Mouse (Mus musculus): ENCODE measurements around the gene B230104I21Rik. TPM values are rescaled to one million over a fixed set of nuclear protein-coding genes. Genes with fewer than 3 reads are reported as not detected.

The B230104I21Rik gene
- not detected in 2 replicates for polyA plus RNA-seq (2012; rRNA removed)

DNA sequence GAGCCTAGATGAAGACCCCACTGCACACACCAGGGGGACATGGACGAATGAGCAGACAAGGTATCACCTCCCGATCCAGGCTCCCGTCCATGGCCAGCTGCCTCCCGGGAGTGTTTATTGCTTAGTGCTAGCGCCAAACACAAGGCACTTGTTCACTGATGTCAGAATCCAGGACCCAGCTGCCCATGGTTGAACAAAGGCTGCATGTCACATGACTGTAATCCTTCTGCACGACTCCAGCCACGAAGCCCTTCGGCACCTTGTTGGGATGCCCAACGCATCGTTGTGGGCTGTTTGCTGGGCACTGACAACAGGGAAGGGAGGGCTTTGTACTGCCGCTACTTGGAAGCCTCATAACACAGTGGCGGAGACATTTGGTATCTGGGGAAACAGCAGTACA, at the start of gene B230104I21Rik:
TSS of gene B230104I21Rik (plus strand) at position 367 of the 400 bp plus-strand sequence.
- DNase-seq: no peak
- Histone ChIP-seq H3K4me3 (ENCODE audit: insufficient read depth, low read depth, low read length) (peak within 1 kb of the TSS; percentile 27), H3K27me3 (replicated peaks; ENCODE audit: control insufficient read depth, insufficient read depth, low read length) (no peaks in the 10 kb centered on the region), H3K4me1 (ENCODE audit: control insufficient read depth, insufficient read depth, low read length) (0 out of 2 replicates have a peak, but pooled peaks cover 3% of the 10 kb centered on the region), H3K36me3 (ENCODE audit: control insufficient read depth, insufficient read depth, low read length) (no peaks in the 10 kb centered on the region), H3K27ac (ENCODE audit: insufficient read depth, low read depth, low read length) (peak within 1 kb of the TSS; percentile 66)
- 53% methylated on average over 12 of the region's 12 CpGs for WGBS
- TF ChIP-seq CTCF (conservative IDR thresholded peaks at IDR 0.05; ENCODE audit: insufficient read depth, insufficient read length, low read depth, low read length) (no peak), POLR2A (IDR thresholded peaks at IDR 0.05; ENCODE audit: low read depth, low read length) (no peak)

DNA sequence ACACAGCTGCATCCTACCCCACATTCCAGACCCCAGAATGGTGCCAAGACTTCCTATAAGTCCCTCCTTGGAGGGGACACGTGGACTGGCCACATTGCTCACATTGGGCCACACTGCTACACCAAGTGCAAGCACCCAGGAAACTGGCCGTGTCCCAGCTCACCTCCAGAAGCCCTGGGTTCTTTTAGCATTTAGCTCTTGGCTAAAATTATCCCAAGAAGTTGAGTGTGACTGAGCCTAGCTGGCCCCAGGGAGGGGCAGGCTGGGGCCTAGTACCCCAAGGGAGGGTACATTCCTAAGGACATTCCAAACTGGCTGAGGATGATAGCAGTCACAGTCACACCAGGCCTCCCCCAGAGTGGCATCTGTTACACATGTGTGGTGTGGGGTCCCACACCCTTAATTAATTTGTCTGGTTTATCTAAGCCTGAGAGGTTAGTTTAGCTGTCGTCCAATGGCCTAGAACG, 42.2 kb upstream of the B230104I21Rik start:
- 25% methylated on average over 4 of the region's 4 CpGs for WGBS
- H3K4me3 ChIP-seq (ENCODE audit: insufficient read depth, low read depth, low read length): no peak overlapping the region
- peaks cover 27% of the 10 kb centered on the region for H3K4me1 ChIP-seq (ENCODE audit: control insufficient read depth, insufficient read depth, low read length)
- H3K27me3 ChIP-seq (replicated peaks; ENCODE audit: control insufficient read depth, insufficient read depth, low read length): no peaks in the 10 kb centered on the region
- no peaks in the 10 kb centered on the region for H3K36me3 ChIP-seq (ENCODE audit: control insufficient read depth, insufficient read depth, low read length)
- peak overlapping the region; percentile 75 for H3K27ac ChIP-seq (ENCODE audit: insufficient read depth, low read depth, low read length)
- TF ChIP-seq POLR2A (IDR thresholded peaks at IDR 0.05; ENCODE audit: low read depth, low read length) (no peak), CTCF (conservative IDR thresholded peaks at IDR 0.05; ENCODE audit: insufficient read depth, insufficient read length, low read depth, low read length) (no peak)
- peak; percentile 53 for DNase-seq

DNA sequence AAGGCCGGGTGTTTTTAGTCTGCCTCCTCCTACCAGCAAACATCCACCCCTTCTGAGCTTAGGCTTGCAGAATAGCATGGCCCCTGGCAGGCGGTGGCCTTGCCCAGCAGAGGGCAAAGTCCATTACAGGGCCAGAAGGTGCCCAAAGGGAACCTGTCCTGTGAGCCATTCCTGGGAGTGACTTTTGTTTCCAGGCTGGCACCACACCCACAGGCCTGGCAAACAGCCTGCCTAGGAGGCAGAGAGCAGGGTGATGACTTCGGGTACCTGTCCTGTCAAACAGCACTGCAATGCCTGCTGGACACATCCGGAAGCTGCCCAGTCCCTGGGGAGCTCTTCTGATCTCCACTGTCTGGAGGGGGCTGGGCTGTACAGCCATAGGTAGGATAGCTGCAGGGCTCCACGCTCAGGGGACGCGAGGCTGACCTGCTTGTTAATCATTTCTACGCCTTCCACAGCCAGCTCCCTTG, 41.6 kb upstream of the B230104I21Rik start:
- TF ChIP-seq CTCF (conservative IDR thresholded peaks at IDR 0.05; ENCODE audit: insufficient read depth, insufficient read length, low read depth, low read length): 0 out of 2 replicates have a peak, but pooled peaks have one; percentile 7
- TF ChIP-seq POLR2A (IDR thresholded peaks at IDR 0.05; ENCODE audit: low read depth, low read length): no peak
- Histone ChIP-seq H3K4me1 (ENCODE audit: control insufficient read depth, insufficient read depth, low read length) (peaks cover 27% of the 10 kb centered on the region), H3K27me3 (replicated peaks; ENCODE audit: control insufficient read depth, insufficient read depth, low read length) (no peaks in the 10 kb centered on the region), H3K4me3 (ENCODE audit: insufficient read depth, low read depth, low read length) (no peak overlapping the region), H3K27ac (ENCODE audit: insufficient read depth, low read depth, low read length) (peak overlapping the region; percentile 75), H3K36me3 (ENCODE audit: control insufficient read depth, insufficient read depth, low read length) (no peaks in the 10 kb centered on the region)
- peak; percentile 95 for DNase-seq
- 13% methylated on average over 8 of the region's 8 CpGs for WGBS

DNA sequence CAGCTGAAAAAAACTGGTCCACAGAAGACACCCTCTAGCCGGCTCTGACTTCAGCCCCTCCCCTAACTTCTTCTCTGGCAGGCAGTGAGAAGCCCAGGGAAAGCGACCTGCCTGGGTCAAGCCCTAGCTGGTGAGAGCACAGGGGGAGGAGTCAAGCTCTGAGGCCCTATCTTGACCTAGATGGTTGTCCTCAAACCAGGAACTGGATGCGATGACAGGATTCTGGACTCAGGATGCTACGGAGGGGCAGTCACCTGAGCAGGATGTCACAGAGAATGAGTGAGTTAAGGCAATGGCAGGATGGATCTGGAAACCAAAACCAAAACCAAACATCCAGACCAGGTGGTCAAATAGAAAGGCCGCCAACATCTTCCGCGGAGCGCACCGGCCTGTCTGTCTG, 38.2 kb upstream of the B230104I21Rik start:
- Histone ChIP-seq H3K27me3 (replicated peaks; ENCODE audit: control insufficient read depth, insufficient read depth, low read length) (no peaks in the 10 kb centered on the region), H3K36me3 (ENCODE audit: control insufficient read depth, insufficient read depth, low read length) (no peaks in the 10 kb centered on the region), H3K27ac (ENCODE audit: insufficient read depth, low read depth, low read length) (peak overlapping the region; percentile 70), H3K4me1 (ENCODE audit: control insufficient read depth, insufficient read depth, low read length) (peaks cover 31% of the 10 kb centered on the region), H3K4me3 (ENCODE audit: insufficient read depth, low read depth, low read length) (peak overlapping the region; percentile 30)
- WGBS: 29% methylated on average over 9 of the region's 9 CpGs
- DNase-seq: peak; percentile 91
- TF ChIP-seq POLR2A (IDR thresholded peaks at IDR 0.05; ENCODE audit: low read depth, low read length) (no peak), CTCF (conservative IDR thresholded peaks at IDR 0.05; ENCODE audit: insufficient read depth, insufficient read length, low read depth, low read length) (no peak)

DNA sequence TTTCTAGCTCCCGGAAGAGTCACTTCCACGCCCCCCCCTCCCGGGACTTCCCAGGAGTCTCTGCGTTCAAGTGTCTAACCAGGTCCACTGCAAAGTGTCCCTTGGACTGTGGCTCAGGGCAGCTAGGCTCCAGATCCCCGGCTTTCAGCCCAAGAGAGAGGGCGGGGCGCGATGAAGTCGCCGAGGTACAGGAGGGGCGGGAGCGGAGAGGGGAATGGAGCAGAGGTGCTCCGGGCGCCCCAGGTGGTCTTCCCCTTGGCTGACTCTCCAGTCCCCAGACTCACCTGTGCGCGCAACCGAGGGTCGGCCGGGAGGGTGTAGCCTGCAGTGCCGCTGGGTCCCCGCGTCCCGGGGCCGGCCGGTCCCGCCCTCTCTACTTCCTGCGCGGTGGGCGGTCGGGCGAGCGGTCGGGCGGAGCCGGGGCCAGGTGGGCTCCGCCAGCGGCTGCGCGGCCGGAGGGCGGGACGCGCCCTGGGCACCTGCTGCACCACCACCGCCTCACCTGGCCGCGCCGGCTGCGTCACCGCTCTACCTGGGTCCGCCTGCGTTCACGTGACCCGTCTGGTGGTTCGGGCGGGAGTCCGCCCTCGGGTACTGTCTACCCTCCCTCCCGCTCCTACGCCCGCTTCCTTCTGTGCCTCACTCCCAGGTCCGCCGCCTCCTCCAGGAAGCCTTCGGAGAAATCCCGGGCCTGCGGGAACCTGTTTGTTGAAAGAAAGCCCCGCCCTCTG, 36.2 kb upstream of the B230104I21Rik start:
- Histone ChIP-seq H3K27ac (ENCODE audit: insufficient read depth, low read depth, low read length) (peak overlapping the region; percentile 85), H3K4me1 (ENCODE audit: control insufficient read depth, insufficient read depth, low read length) (peaks cover 21% of the 10 kb centered on the region), H3K27me3 (replicated peaks; ENCODE audit: control insufficient read depth, insufficient read depth, low read length) (no peaks in the 10 kb centered on the region), H3K36me3 (ENCODE audit: control insufficient read depth, insufficient read depth, low read length) (no peaks in the 10 kb centered on the region), H3K4me3 (ENCODE audit: insufficient read depth, low read depth, low read length) (peak overlapping the region; percentile 73)
- TF ChIP-seq POLR2A (IDR thresholded peaks at IDR 0.05; ENCODE audit: low read depth, low read length): no peak
- TF ChIP-seq CTCF (conservative IDR thresholded peaks at IDR 0.05; ENCODE audit: insufficient read depth, insufficient read length, low read depth, low read length): no peak
- WGBS: 1% methylated on average over 56 of the region's 66 CpGs
- peak; percentile 93 for DNase-seq

DNA sequence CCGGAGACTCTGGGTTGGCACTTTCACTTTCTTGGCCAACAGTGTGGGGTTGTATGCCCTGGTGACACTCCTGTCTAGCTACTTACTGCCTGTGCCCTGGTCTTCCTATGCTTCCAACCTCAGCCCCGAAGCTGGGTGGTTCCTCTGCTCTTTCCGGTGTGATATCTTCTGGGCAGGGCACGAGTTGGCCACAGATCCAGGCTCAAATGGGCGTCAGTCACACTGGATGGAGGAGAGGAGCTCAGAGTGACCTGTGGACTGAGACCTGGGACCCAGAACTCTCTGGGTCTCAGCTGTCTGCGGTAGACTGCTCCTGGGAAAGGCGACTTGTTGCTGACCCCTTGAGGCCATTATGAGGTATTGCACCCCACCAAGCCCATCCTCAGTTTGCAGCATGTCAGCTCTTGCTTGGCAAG, 34.5 kb upstream of the B230104I21Rik start, which contains the start of gene Arhgef16:
TSS of gene Arhgef16 (minus strand) at position 211 of the 416 bp plus-strand sequence.
- no peak within 1 kb of the TSS for H3K4me3 ChIP-seq (ENCODE audit: insufficient read depth, low read depth, low read length)
- 10% methylated on average over 7 of the region's 7 CpGs for WGBS
- peaks cover 15% of the 10 kb centered on the region for H3K4me1 ChIP-seq (ENCODE audit: control insufficient read depth, insufficient read depth, low read length)
- TF ChIP-seq CTCF (conservative IDR thresholded peaks at IDR 0.05; ENCODE audit: insufficient read depth, insufficient read length, low read depth, low read length) (peak; percentile 95), POLR2A (IDR thresholded peaks at IDR 0.05; ENCODE audit: low read depth, low read length) (no peak)
- no peak within 1 kb of the TSS for H3K27ac ChIP-seq (ENCODE audit: insufficient read depth, low read depth, low read length)
- no peaks in the 10 kb centered on the region for H3K27me3 ChIP-seq (replicated peaks; ENCODE audit: control insufficient read depth, insufficient read depth, low read length)
- peak; percentile 77 for DNase-seq
- H3K36me3 ChIP-seq (ENCODE audit: control insufficient read depth, insufficient read depth, low read length): no peaks in the 10 kb centered on the region

DNA sequence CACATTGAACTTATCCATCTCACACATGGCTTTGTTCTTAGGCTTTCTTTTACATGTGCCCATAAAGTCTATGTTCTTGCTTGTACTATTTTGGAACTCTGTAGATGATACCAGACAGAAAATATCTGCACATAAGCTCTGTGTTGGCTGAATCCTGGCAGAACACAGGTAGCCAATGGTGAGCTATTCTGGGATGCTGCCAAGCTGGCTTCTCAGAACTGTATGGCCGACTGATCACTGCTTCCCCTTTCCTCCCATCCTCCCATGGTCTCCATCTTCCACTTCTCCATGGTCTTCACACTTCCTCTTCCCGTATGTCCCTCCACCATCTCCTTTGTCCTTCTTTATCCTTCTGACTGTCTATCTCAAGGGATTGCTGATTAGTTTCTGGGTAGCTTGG, 26.8 kb upstream of the B230104I21Rik start:
- DNase-seq: no peak
- TF ChIP-seq POLR2A (IDR thresholded peaks at IDR 0.05; ENCODE audit: low read depth, low read length) (no peak), CTCF (conservative IDR thresholded peaks at IDR 0.05; ENCODE audit: insufficient read depth, insufficient read length, low read depth, low read length) (no peak)
- H3K27ac ChIP-seq (ENCODE audit: insufficient read depth, low read depth, low read length): no peak overlapping the region
- H3K27me3 ChIP-seq (replicated peaks; ENCODE audit: control insufficient read depth, insufficient read depth, low read length): no peaks in the 10 kb centered on the region
- no peaks in the 10 kb centered on the region for H3K36me3 ChIP-seq (ENCODE audit: control insufficient read depth, insufficient read depth, low read length)
- H3K4me3 ChIP-seq (ENCODE audit: insufficient read depth, low read depth, low read length): no peak overlapping the region
- H3K4me1 ChIP-seq (ENCODE audit: control insufficient read depth, insufficient read depth, low read length): no peaks in the 10 kb centered on the region
- 53% methylated on average over 2 of the region's 2 CpGs for WGBS

All from kidney, adult 2 months (tissue).